Mouse (Mus musculus): ENCODE data around the gene Mrgprd. TPM values are rescaled to one million over a fixed set of nuclear protein-coding genes. Genes with fewer than 3 reads are reported as not detected.

Mrgprd gene
- total and polyA plus RNA-seq, 2 experiments from 2014 or later: not detected

DNA sequence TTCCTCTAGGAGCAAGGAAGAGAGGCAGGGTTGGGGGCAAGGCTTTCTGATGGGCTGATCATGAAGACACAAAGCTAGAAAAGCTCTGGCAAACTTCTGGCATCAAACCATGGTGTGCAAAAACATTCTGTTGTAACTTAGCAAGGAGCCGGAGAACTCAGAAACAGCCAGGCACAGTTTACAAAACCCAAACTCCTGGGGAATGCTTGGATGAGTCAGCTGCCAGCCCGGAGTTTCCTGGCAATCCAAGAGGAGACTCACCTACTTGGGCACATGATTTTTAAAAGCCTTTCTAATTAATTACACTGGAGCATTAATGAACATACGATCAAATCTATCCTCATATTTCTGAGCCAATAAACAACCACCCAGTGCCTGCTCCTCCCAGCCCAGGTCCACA is 2.5 kb upstream of the Mrgprd start:
- no peaks in the 10 kb centered on the region for H3K4me1 ChIP-seq (ENCODE audit: control insufficient read depth, insufficient read depth)
- WGBS: 74% methylated on average over 3 of the region's 3 CpGs
- H3K9ac ChIP-seq (replicated peaks; ENCODE audit: low read depth, low read length): no peak overlapping the region
- TF ChIP-seq EP300 (IDR thresholded peaks at IDR 0.05; ENCODE audit: low read depth) (no peak), CTCF (IDR thresholded peaks at IDR 0.05; ENCODE audit: low read depth) (no peak)
- H3K27ac ChIP-seq (ENCODE audit: low read depth): no peak overlapping the region
- H3K9me3 ChIP-seq (replicated peaks; ENCODE audit: control insufficient read depth, low read length): no peaks in the 10 kb centered on the region
- ATAC-seq (ENCODE audit: insufficient read depth, low read depth) (no peak), DNase-seq (ENCODE audit: low spot score) (no peak)
- H3K36me3 ChIP-seq (replicated peaks; ENCODE audit: control insufficient read depth, insufficient read depth, low read length): no peaks in the 10 kb centered on the region
- H3K27me3 ChIP-seq (ENCODE audit: control insufficient read depth, insufficient read depth, low read length): no peaks in the 10 kb centered on the region
- no peak overlapping the region for H3K4me3 ChIP-seq (ENCODE audit: low read depth, low read length)
- H3K4me2 ChIP-seq (ENCODE audit: low read depth, low read length): no peak overlapping the region

DNA sequence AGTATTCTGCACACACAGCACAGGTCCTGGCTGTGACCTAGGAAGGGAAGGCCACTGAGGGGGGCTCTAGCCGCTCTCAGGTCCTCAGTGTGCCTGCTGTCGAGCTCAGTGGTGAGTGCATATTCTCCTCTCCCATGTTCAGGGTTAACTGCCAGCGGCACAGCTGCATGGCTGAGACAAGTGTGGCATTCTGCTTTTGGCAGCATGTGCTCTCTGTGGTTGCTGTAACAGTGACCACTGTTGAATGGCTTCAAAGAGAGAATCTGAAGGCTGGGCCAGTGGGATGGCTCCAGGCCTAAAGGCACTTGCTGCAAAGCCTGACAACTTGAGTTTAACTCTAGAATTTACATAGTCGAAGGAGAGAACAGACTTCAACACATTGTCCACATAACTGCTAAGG is 2.9 kb downstream of the Mrgprd start:
- H3K9ac ChIP-seq (replicated peaks; ENCODE audit: low read depth, low read length): no peak overlapping the region
- no peaks in the 10 kb centered on the region for H3K9me3 ChIP-seq (replicated peaks; ENCODE audit: control insufficient read depth, low read length)
- DNase-seq (ENCODE audit: low spot score): no peak
- H3K4me2 ChIP-seq (ENCODE audit: low read depth, low read length): no peak overlapping the region
- no peak overlapping the region for H3K4me3 ChIP-seq (ENCODE audit: low read depth, low read length)
- H3K27me3 ChIP-seq (ENCODE audit: control insufficient read depth, insufficient read depth, low read length): no peaks in the 10 kb centered on the region
- no peak overlapping the region for H3K27ac ChIP-seq (ENCODE audit: low read depth)
- H3K4me1 ChIP-seq (ENCODE audit: control insufficient read depth, insufficient read depth): no peaks in the 10 kb centered on the region
- ATAC-seq (ENCODE audit: insufficient read depth, low read depth): no peak
- TF ChIP-seq EP300 (IDR thresholded peaks at IDR 0.05; ENCODE audit: low read depth) (no peak), CTCF (IDR thresholded peaks at IDR 0.05; ENCODE audit: low read depth) (no peak)
- WGBS: 62% methylated on average over 4 of the region's 4 CpGs
- H3K36me3 ChIP-seq (replicated peaks; ENCODE audit: control insufficient read depth, insufficient read depth, low read length): no peaks in the 10 kb centered on the region

DNA sequence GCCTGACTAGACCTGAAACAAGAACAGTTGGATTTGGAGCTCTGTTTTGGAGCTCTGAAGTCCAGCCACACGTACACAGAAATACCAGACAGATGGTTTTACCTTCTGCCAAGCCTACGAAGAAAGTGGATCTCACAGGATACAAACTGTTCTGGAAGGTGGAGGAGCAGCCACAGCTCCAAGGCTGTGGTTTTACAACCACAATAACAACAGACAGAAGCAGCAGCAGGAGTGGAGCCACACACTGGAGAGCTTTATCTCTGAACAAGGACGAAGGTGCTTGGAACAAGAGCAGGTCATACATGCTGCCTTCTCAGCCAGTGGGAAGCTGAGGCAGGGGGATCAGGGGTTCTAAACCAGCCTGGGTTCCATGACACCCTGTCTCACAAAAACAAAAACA is 4.8 kb downstream of the Mrgprd start:
- no peak overlapping the region for H3K4me3 ChIP-seq (ENCODE audit: low read depth, low read length)
- H3K36me3 ChIP-seq (replicated peaks; ENCODE audit: control insufficient read depth, insufficient read depth, low read length): no peaks in the 10 kb centered on the region
- no peaks in the 10 kb centered on the region for H3K4me1 ChIP-seq (ENCODE audit: control insufficient read depth, insufficient read depth)
- ATAC-seq (ENCODE audit: insufficient read depth, low read depth): no peak
- H3K27ac ChIP-seq (ENCODE audit: low read depth): no peak overlapping the region
- no peak overlapping the region for H3K4me2 ChIP-seq (ENCODE audit: low read depth, low read length)
- no peaks in the 10 kb centered on the region for H3K27me3 ChIP-seq (ENCODE audit: control insufficient read depth, insufficient read depth, low read length)
- no peak for DNase-seq (ENCODE audit: low spot score)
- 48% methylated on average over 3 of the region's 3 CpGs for WGBS
- no peaks in the 10 kb centered on the region for H3K9me3 ChIP-seq (replicated peaks; ENCODE audit: control insufficient read depth, low read length)
- no peak overlapping the region for H3K9ac ChIP-seq (replicated peaks; ENCODE audit: low read depth, low read length)
- TF ChIP-seq CTCF (IDR thresholded peaks at IDR 0.05; ENCODE audit: low read depth) (no peak), EP300 (IDR thresholded peaks at IDR 0.05; ENCODE audit: low read depth) (no peak)

DNA sequence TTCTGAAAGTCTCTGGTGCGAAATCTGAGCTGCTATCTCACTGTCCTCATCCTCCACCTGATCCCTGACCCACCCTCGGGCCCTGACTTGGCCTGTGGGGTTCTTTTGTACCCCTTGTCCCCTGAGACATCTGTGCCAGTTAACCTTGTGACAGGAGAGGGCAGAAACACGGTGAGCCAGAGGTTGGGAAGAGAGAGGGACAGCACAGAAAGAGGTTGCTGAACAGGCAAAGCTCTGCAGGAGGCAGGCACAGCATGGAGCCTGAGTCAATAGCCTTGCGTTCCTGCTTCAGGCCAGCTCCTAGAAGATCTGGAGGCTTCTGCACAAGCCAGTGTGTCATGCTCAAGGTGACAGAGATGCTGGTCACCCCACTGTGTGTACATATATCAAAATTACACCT is 9.0 kb downstream of the Mrgprd start:
- Histone ChIP-seq H3K27me3 (ENCODE audit: control insufficient read depth, insufficient read depth, low read length) (no peaks in the 10 kb centered on the region), H3K4me2 (ENCODE audit: low read depth, low read length) (no peak overlapping the region), H3K9ac (replicated peaks; ENCODE audit: low read depth, low read length) (no peak overlapping the region), H3K9me3 (replicated peaks; ENCODE audit: control insufficient read depth, low read length) (no peaks in the 10 kb centered on the region), H3K27ac (ENCODE audit: low read depth) (no peak overlapping the region), H3K36me3 (replicated peaks; ENCODE audit: control insufficient read depth, insufficient read depth, low read length) (no peaks in the 10 kb centered on the region), H3K4me1 (ENCODE audit: control insufficient read depth, insufficient read depth) (no peaks in the 10 kb centered on the region), H3K4me3 (ENCODE audit: low read depth, low read length) (no peak overlapping the region)
- DNase-seq (ENCODE audit: low spot score) (no peak), ATAC-seq (ENCODE audit: insufficient read depth, low read depth) (no peak)
- TF ChIP-seq EP300 (IDR thresholded peaks at IDR 0.05; ENCODE audit: low read depth): no peak
- no peak for TF ChIP-seq CTCF (IDR thresholded peaks at IDR 0.05; ENCODE audit: low read depth)
- WGBS: 36% methylated on average over 4 of the region's 4 CpGs

DNA sequence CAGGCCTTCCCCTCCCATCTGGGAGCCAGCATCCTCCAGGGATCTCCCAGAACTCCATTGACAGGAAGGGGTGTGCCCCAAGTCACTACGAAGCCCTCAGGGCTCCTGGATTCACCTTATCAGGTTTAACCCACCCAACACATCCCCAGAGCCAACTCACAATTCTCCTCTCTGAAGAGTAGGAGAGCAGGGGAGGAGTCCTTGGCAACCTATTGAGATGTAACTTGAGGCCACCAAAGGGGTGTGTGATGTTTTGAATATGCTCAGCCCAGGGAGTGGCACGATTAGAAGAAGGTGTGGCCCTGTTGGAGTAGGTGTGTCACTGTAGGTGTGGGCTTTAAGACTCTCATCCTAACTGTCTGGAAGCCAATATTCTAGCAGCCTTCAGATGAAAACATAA is 11.1 kb downstream of the Mrgprd start:
- Histone ChIP-seq H3K4me3 (ENCODE audit: low read depth, low read length) (no peak overlapping the region), H3K4me2 (ENCODE audit: low read depth, low read length) (no peak overlapping the region), H3K36me3 (replicated peaks; ENCODE audit: control insufficient read depth, insufficient read depth, low read length) (no peaks in the 10 kb centered on the region), H3K9ac (replicated peaks; ENCODE audit: low read depth, low read length) (no peak overlapping the region), H3K27ac (ENCODE audit: low read depth) (no peak overlapping the region), H3K4me1 (ENCODE audit: control insufficient read depth, insufficient read depth) (no peaks in the 10 kb centered on the region), H3K9me3 (replicated peaks; ENCODE audit: control insufficient read depth, low read length) (no peaks in the 10 kb centered on the region), H3K27me3 (ENCODE audit: control insufficient read depth, insufficient read depth, low read length) (no peaks in the 10 kb centered on the region)
- no peak for TF ChIP-seq CTCF (IDR thresholded peaks at IDR 0.05; ENCODE audit: low read depth)
- no peak for TF ChIP-seq EP300 (IDR thresholded peaks at IDR 0.05; ENCODE audit: low read depth)
- WGBS: 28% methylated on average over 2 of the region's 2 CpGs
- DNase-seq (ENCODE audit: low spot score) (no peak), ATAC-seq (ENCODE audit: insufficient read depth, low read depth) (no peak)

DNA sequence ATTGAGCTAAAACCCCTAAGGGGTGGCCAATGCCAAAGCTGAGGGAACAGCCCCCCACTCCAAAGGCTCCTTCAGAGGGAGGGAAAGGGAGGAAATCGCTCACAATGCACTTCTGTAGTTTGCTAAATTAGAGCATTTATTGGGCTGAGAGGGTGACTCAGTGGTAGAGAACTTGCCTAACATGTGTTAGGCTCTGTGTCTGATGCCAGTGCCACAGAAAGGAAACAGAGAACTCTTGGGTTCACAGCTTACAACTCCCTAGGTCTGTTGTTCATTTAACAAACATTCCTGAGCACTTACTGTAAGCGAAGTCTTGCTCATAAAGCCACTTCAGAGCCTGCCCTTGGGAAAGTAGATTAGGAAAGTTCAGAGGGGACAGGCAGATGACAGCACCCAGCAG is 15.3 kb downstream of the Mrgprd start:
- Histone ChIP-seq H3K36me3 (replicated peaks; ENCODE audit: control insufficient read depth, insufficient read depth, low read length) (no peaks in the 10 kb centered on the region), H3K27me3 (ENCODE audit: control insufficient read depth, insufficient read depth, low read length) (no peaks in the 10 kb centered on the region), H3K4me2 (ENCODE audit: low read depth, low read length) (no peak overlapping the region), H3K9me3 (replicated peaks; ENCODE audit: control insufficient read depth, low read length) (no peaks in the 10 kb centered on the region), H3K9ac (replicated peaks; ENCODE audit: low read depth, low read length) (no peak overlapping the region), H3K4me3 (ENCODE audit: low read depth, low read length) (no peak overlapping the region), H3K27ac (ENCODE audit: low read depth) (no peak overlapping the region), H3K4me1 (ENCODE audit: control insufficient read depth, insufficient read depth) (no peaks in the 10 kb centered on the region)
- DNase-seq (ENCODE audit: low spot score): no peak
- 58% methylated on average over 2 of the region's 2 CpGs for WGBS
- ATAC-seq (ENCODE audit: insufficient read depth, low read depth): no peak
- no peak for TF ChIP-seq EP300 (IDR thresholded peaks at IDR 0.05; ENCODE audit: low read depth)
- TF ChIP-seq CTCF (IDR thresholded peaks at IDR 0.05; ENCODE audit: low read depth): no peak

All from heart, postnatal 0 days (tissue).